Mouse (Mus musculus): Measurements from ENCODE around the gene Gm6367. TPM values are rescaled to one million over a fixed set of nuclear protein-coding genes. Genes with fewer than 3 reads are reported as not detected.

The Gm6367 gene
- polyA plus RNA-seq (2014; fragmentation: Illumina TruSeq; extraction: RNeasy Lipid Tissue Mini Kit (QIAGEN cat#74804); ENCODE audit: low read depth, low replicate concordance), result not detected

DNA sequence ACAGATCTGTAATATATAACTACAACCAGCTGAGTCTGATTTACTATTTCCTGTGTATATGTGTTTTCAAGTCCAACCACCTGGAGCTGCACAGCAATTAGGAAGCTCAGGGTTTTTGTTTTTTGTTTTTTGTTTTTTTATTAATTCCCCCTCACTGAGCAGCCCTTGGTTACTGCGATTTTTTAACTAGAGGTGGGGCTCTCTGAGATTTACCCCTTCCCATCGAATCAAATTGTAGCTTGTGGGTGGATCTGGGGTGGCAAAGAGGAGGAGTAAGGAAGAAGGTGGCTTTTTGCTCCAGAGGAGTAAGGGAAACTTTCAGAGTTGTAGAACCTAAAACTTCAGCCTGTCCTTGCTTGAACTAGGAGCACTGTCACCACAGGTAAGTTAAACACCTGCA is at the start of gene Gm6367:
Gene Gm6367, plus strand, starts transcription at position 301 of the 400 bp plus-strand sequence.

Other genes with a start within 250 kb of the Gm6367 start
- not detected for gene Gm3183, start 123.2 kb upstream of the Gm6367 start, polyA plus RNA-seq (2014; fragmentation: Illumina TruSeq; extraction: RNeasy Lipid Tissue Mini Kit (QIAGEN cat#74804); ENCODE audit: low read depth, low replicate concordance)
- gene Gm7942, start 118.3 kb downstream of the Gm6367 start, polyA plus RNA-seq (2014; fragmentation: Illumina TruSeq; extraction: RNeasy Lipid Tissue Mini Kit (QIAGEN cat#74804); ENCODE audit: low read depth, low replicate concordance), result not detected
- gene Gm16513, start 194.0 kb downstream of the Gm6367 start, polyA plus RNA-seq (2014; fragmentation: Illumina TruSeq; extraction: RNeasy Lipid Tissue Mini Kit (QIAGEN cat#74804); ENCODE audit: low read depth, low replicate concordance), result not detected